In genomic region chr9:32745079-32745763, GRCm38 (mm10) we compare ENCODE assay signal across 17 mouse cellular contexts.
DNase-seq lines count a peak whose midpoint lies in the region; ATAC-seq and TF ChIP-seq lines count a peak whose summit lies in the region.
"Had no signal": no experiment of that assay in that cellular context is flagged by ENCODE, and none has a peak within 500 bp of the region (broad histone marks: within the 10 kb centered on the region; RNA-seq: fewer than 3 reads in every experiment).

No protein-coding gene starts in this region.

- H3K4me3 ChIP-seq in heart, postnatal 0 days (ENCODE audit: low read depth, low read length), result no peak overlapping the region
- no peak overlapping the region for H3K4me3 ChIP-seq in heart, embryonic 11.5 days (ENCODE audit: low read depth, low read length)
- H3K4me3 ChIP-seq in thymus, adult 2 months (ENCODE audit: control insufficient read depth, insufficient read depth, low read length), result no peak overlapping the region
- no peak overlapping the region for H3K4me3 ChIP-seq in CH12.LX (replicated peaks in 1 of 3; ENCODE audit: low read depth in 2 of 3, low read length in 2 of 3, poor library complexity in 1 of 3)
- H3K4me3 ChIP-seq in small intestine, adult 2 months (ENCODE audit: low read depth, low read length), result no peak overlapping the region
- H3K4me3 ChIP-seq: embryonic facial prominence, embryonic 13.5 days; hindbrain, embryonic 10.5 days; liver, embryonic 15.5 days; midbrain, embryonic 10.5 days; neural tube, embryonic 13.5 days had no signal

- H3K79me2 ChIP-seq in CH12.LX (replicated peaks; ENCODE audit: control insufficient read depth, extremely low read depth, insufficient read depth, poor library complexity, severe bottlenecking), result no peaks in the 10 kb centered on the region

- DNase-seq in heart, postnatal 0 days (ENCODE audit: low spot score), result peak; percentile 4
- DNase-seq in thymus, adult 2 months, result no peak
- DNase-seq in thymus, postnatal 14 days, result no peak
- DNase-seq in CH12.LX (ENCODE audit: extremely low read depth), result peak; percentile 89
- no peak for DNase-seq in urinary bladder, postnatal 10 days (ENCODE audit: low spot score)
- DNase-seq: adrenal gland, postnatal 14 days; cerebellum, adult 18-20 months; kidney, adult 8-10 months; right cerebral cortex, postnatal 14 days had no signal

- TF ChIP-seq RAD21 in CH12.LX (IDR thresholded peaks at IDR 0.05; ENCODE audit: low read depth, low read length), result no peak

- H3K4me2 ChIP-seq in heart, postnatal 0 days (ENCODE audit: low read depth, low read length), result no peak overlapping the region
- H3K4me2 ChIP-seq in heart, embryonic 11.5 days, result no peak overlapping the region
- H3K4me2 ChIP-seq in CH12.LX (ENCODE audit: insufficient read depth, low read depth, poor library complexity, severe bottlenecking), result peak overlapping the region; percentile 62
- H3K4me2 ChIP-seq: embryonic facial prominence, embryonic 13.5 days; liver, embryonic 15.5 days; neural tube, embryonic 13.5 days had no signal

- no peak for TF ChIP-seq EP300 in heart, postnatal 0 days (IDR thresholded peaks at IDR 0.05; ENCODE audit: low read depth)
- TF ChIP-seq EP300 in CH12.LX (IDR thresholded peaks at IDR 0.05; ENCODE audit: low read length), result peak; percentile 86

- H3K36me3 ChIP-seq in heart, postnatal 0 days (replicated peaks; ENCODE audit: control insufficient read depth, insufficient read depth, low read length), result peaks cover 36% of the 10 kb centered on the region
- H3K36me3 ChIP-seq in heart, embryonic 11.5 days (ENCODE audit: control insufficient read depth, insufficient read depth, low read length), result no peaks in the 10 kb centered on the region
- H3K36me3 ChIP-seq in thymus, adult 2 months (ENCODE audit: control insufficient read depth, insufficient read depth, low read length), result peaks cover 72% of the 10 kb centered on the region
- H3K36me3 ChIP-seq in CH12.LX (replicated peaks in 1 of 2; ENCODE audit: control insufficient read depth in 1 of 2, insufficient read depth in 1 of 2, low read length in 1 of 2), result peaks cover 0 to 48% of the 10 kb centered on the region in 2 experiments
- H3K36me3 ChIP-seq in small intestine, adult 2 months (ENCODE audit: control insufficient read depth, insufficient read depth, low read length), result no peaks in the 10 kb centered on the region
- H3K36me3 ChIP-seq: hindbrain, embryonic 10.5 days; liver, embryonic 15.5 days; midbrain, embryonic 10.5 days; neural tube, embryonic 13.5 days had no signal

- in situ Hi-C loops in CH12.LX (cut with MboI; ENCODE audit: low pct_ligation_motif_present, low pct_unique_long_range_greater_than_20kb, low sequenced_read_pairs), result no loop called here

- 72% methylated on average over 12 of the region's 12 CpGs for WGBS in heart, postnatal 0 days
- 75% methylated on average over 12 of the region's 12 CpGs for WGBS in heart, embryonic 11.5 days (ENCODE audit: insufficient replicate concordance)
- 63% methylated on average over 12 of the region's 12 CpGs for WGBS in thymus, adult 2 months
- 75% methylated on average over 12 of the region's 12 CpGs for WGBS in small intestine, adult 2 months

- no peak overlapping the region for H3K9ac ChIP-seq in heart, postnatal 0 days (replicated peaks; ENCODE audit: low read depth, low read length)
- H3K9ac ChIP-seq in heart, embryonic 11.5 days (ENCODE audit: low read depth, low read length), result no peak overlapping the region
- no peak overlapping the region for H3K9ac ChIP-seq in CH12.LX (ENCODE audit: insufficient read depth, low read depth)
- H3K9ac ChIP-seq: embryonic facial prominence, embryonic 13.5 days; liver, embryonic 15.5 days; neural tube, embryonic 13.5 days had no signal

- no peak for TF ChIP-seq POLR2A in thymus, adult 2 months (IDR thresholded peaks at IDR 0.05; ENCODE audit: control insufficient read depth, extremely low read depth, insufficient read depth, low read length, poor library complexity)
- TF ChIP-seq POLR2A in CH12.LX (IDR thresholded peaks at IDR 0.05; ENCODE audit: low read depth, low read length), result no peak
- no peak for TF ChIP-seq POLR2A in small intestine, adult 2 months (IDR thresholded peaks at IDR 0.05; ENCODE audit: low read depth, low read length)

- no peaks in the 10 kb centered on the region for H3K9me3 ChIP-seq in heart, postnatal 0 days (replicated peaks; ENCODE audit: control insufficient read depth, low read length)
- no peaks in the 10 kb centered on the region for H3K9me3 ChIP-seq in heart, embryonic 11.5 days (replicated peaks; ENCODE audit: control insufficient read depth, low read length)
- no peaks in the 10 kb centered on the region for H3K9me3 ChIP-seq in CH12.LX (replicated peaks; ENCODE audit: low read length)
- H3K9me3 ChIP-seq: embryonic facial prominence, embryonic 13.5 days; hindbrain, embryonic 10.5 days; liver, embryonic 15.5 days; midbrain, embryonic 10.5 days; neural tube, embryonic 13.5 days had no signal

- H3K27ac ChIP-seq in heart, postnatal 0 days (ENCODE audit: low read depth), result peak overlapping the region; percentile 61
- no peak overlapping the region for H3K27ac ChIP-seq in heart, embryonic 11.5 days (ENCODE audit: low read depth, low read length)
- peak overlapping the region; percentile 82 for H3K27ac ChIP-seq in thymus, adult 2 months (ENCODE audit: control insufficient read depth, insufficient read depth, low read length)
- H3K27ac ChIP-seq in CH12.LX (ENCODE audit: insufficient read depth, low read depth), result no peak overlapping the region
- H3K27ac ChIP-seq in small intestine, adult 2 months (ENCODE audit: insufficient read depth, low read depth, low read length), result peak overlapping the region; percentile 33; the same call in 1 of the 2 replicates
- H3K27ac ChIP-seq: embryonic facial prominence, embryonic 13.5 days; hindbrain, embryonic 10.5 days; liver, embryonic 15.5 days; midbrain, embryonic 10.5 days; neural tube, embryonic 13.5 days had no signal

- TF ChIP-seq CTCF in heart, postnatal 0 days (IDR thresholded peaks at IDR 0.05; ENCODE audit: low read depth), result no peak
- no peak for TF ChIP-seq CTCF in thymus, adult 2 months (IDR thresholded peaks at IDR 0.05; ENCODE audit: borderline replicate concordance, control insufficient read depth, extremely low read depth, insufficient read depth, low read length, poor library complexity)
- no peak for TF ChIP-seq CTCF in CH12.LX (conservative IDR thresholded peaks at IDR 0.05 in 1 of 2, IDR thresholded peaks at IDR 0.05 in 1 of 2; ENCODE audit: low read depth in 2 of 2, low read length in 2 of 2)
- TF ChIP-seq CTCF in small intestine, adult 2 months (IDR thresholded peaks at IDR 0.05; ENCODE audit: extremely low read depth, insufficient read length, insufficient replicate concordance, low read depth, low read length), result no peak

- H3K4me1 ChIP-seq in heart, postnatal 0 days (ENCODE audit: control insufficient read depth, insufficient read depth), result peaks cover 17% of the 10 kb centered on the region; the same call in 1 of the 2 replicates
- H3K4me1 ChIP-seq in heart, embryonic 11.5 days (ENCODE audit: control insufficient read depth, insufficient read depth, low read length), result peaks cover 27% of the 10 kb centered on the region
- peaks cover 69% of the 10 kb centered on the region for H3K4me1 ChIP-seq in thymus, adult 2 months (replicated peaks; ENCODE audit: control insufficient read depth, insufficient read depth, low read length)
- H3K4me1 ChIP-seq in CH12.LX (ENCODE audit: control insufficient read depth in 1 of 2, insufficient read depth in 2 of 2), result peaks cover 38 to 98% of the 10 kb centered on the region in 2 experiments
- H3K4me1 ChIP-seq in small intestine, adult 2 months (ENCODE audit: control insufficient read depth, insufficient read depth, insufficient read length, low read length), result peaks cover 14% of the 10 kb centered on the region
- H3K4me1 ChIP-seq: liver, embryonic 15.5 days; midbrain, embryonic 10.5 days; neural tube, embryonic 13.5 days had no signal

- dilution Hi-C loops in CH12.LX (cut with MboI; ENCODE audit: extremely low pct_ligation_motif_present, extremely low pct_unique_long_range_greater_than_20kb, low sequenced_read_pairs), result no loop called here

- peak; percentile 40; the same call in 1 of the 2 replicates for ATAC-seq in heart, postnatal 0 days (ENCODE audit: insufficient read depth, low read depth)
- no peak for ATAC-seq in heart, embryonic 11.5 days (replicated peaks; ENCODE audit: insufficient number of reproducible peaks, low FRiP score, low TSS enrichment)
- ATAC-seq: forebrain, embryonic 16.5 days had no signal

- no peaks in the 10 kb centered on the region for H3K27me3 ChIP-seq in heart, postnatal 0 days (ENCODE audit: control insufficient read depth, insufficient read depth, low read length)
- no peaks in the 10 kb centered on the region for H3K27me3 ChIP-seq in heart, embryonic 11.5 days (ENCODE audit: control insufficient read depth, insufficient read depth, low read length)
- no peaks in the 10 kb centered on the region for H3K27me3 ChIP-seq in thymus, adult 2 months (ENCODE audit: control insufficient read depth, insufficient read depth, low read length)
- no peaks in the 10 kb centered on the region for H3K27me3 ChIP-seq in CH12.LX (replicated peaks)
- H3K27me3 ChIP-seq in small intestine, adult 2 months (ENCODE audit: control insufficient read depth, insufficient read depth, low read length), result no peaks in the 10 kb centered on the region
- H3K27me3 ChIP-seq: embryonic facial prominence, embryonic 13.5 days; liver, embryonic 15.5 days had no signal

TF ChIP-seq in CH12.LX, 34 proteins besides CTCF, POLR2A, EP300 and RAD21 (continues in another document):
- peak; percentile 90 for TF ChIP-seq MEF2A (IDR thresholded peaks at IDR 0.05; ENCODE audit: borderline replicate concordance, low read depth, low read length)
- TF ChIP-seq MAZ (IDR thresholded peaks at IDR 0.05; ENCODE audit: low read depth, low read length), result peak; percentile 60; the same call in 1 of the 2 replicates
- TF ChIP-seq UBTF (IDR thresholded peaks at IDR 0.05; ENCODE audit: low read depth, low read length), result no peak
- TF ChIP-seq ELF1 (IDR thresholded peaks at IDR 0.05; ENCODE audit: low read depth, low read length), result no peak
- TF ChIP-seq IRF4 (IDR thresholded peaks at IDR 0.05; ENCODE audit: low read depth, low read length), result peak; percentile 95
- no peak for TF ChIP-seq NRF1 (IDR thresholded peaks at IDR 0.05; ENCODE audit: low read depth, low read length)
- TF ChIP-seq PAX5 (IDR thresholded peaks at IDR 0.05; ENCODE audit: low read length), result no peak
- TF ChIP-seq MXI1 (IDR thresholded peaks at IDR 0.05; ENCODE audit: low read depth, low read length), result 0 out of 2 replicates have a peak, but pooled peaks have one; percentile 17
- TF ChIP-seq POLR2AphosphoS2 (IDR thresholded peaks at IDR 0.05; ENCODE audit: low read depth, low read length), result no peak
- TF ChIP-seq ZMIZ1 (IDR thresholded peaks at IDR 0.05; ENCODE audit: low read depth, low read length), result no peak
- peak; percentile 58; the same call in 1 of the 2 replicates for TF ChIP-seq MAFK (IDR thresholded peaks at IDR 0.05; ENCODE audit: insufficient replicate concordance, low read length)
- TF ChIP-seq MAX (IDR thresholded peaks at IDR 0.05; ENCODE audit: low read length), result 0 out of 2 replicates have a peak, but pooled peaks have one; percentile 34
- peak; percentile 86 for TF ChIP-seq JUND (conservative IDR thresholded peaks at IDR 0.05; ENCODE audit: low read depth, low read length)

Comparison
In these comparisons a context has a peak if more than half of its experiments do, and no peak if none do; other contexts are left out.
1. H3K27ac ChIP-seq: peak in heart, postnatal 0 days (single experiment), thymus, adult 2 months (single experiment) and small intestine, adult 2 months (single experiment); none in heart, embryonic 11.5 days (single experiment) and CH12.LX (single experiment).
2. DNase-seq: peak in heart, postnatal 0 days (single experiment) and CH12.LX (single experiment); none in thymus, adult 2 months (single experiment), thymus, postnatal 14 days (single experiment) and urinary bladder, postnatal 10 days (single experiment).